Mouse (Mus musculus) kidney, adult 2 months (tissue): ENCODE measurements around the gene Dnah5. TPM values are rescaled to one million over a fixed set of nuclear protein-coding genes. Genes with fewer than 3 reads are reported as not detected.

Experiments
- DNase-seq: peaks from one replicate; pipeline ENCODE4 v3.0.0; 2021
- H3K27ac ChIP-seq: fragments of 200-500 bp; 2 replicates; pipeline ENCODE4 v1.5.1; 2012; ENCODE audit warnings: low read depth, low read length, control low read depth, inconsistent platforms; ENCODE audit not compliant: insufficient read depth
- H3K27me3 ChIP-seq: fragments of 200-500 bp; replicated peaks from 2 replicates; pipeline ENCODE4 v1.6.1; 2012; ENCODE audit warnings: mild to moderate bottlenecking, moderate library complexity, low read length, inconsistent platforms; ENCODE audit not compliant: control insufficient read depth, insufficient read depth
- H3K36me3 ChIP-seq: fragments of 200-500 bp; 2 replicates; pipeline ENCODE4 v1.6.1; 2012; ENCODE audit warnings: mild to moderate bottlenecking, moderate library complexity, low read length, inconsistent platforms; ENCODE audit not compliant: control insufficient read depth, insufficient read depth
- H3K4me1 ChIP-seq: fragments of 200-500 bp; 2 replicates; pipeline ENCODE4 v1.6.1; 2011; ENCODE audit warnings: low read length; ENCODE audit not compliant: control insufficient read depth, insufficient read depth
- H3K4me3 ChIP-seq: fragments of 200-500 bp; 2 replicates; pipeline ENCODE4 v1.5.1; 2011; ENCODE audit warnings: mild to moderate bottlenecking, low read depth, low read length, control low read depth; ENCODE audit not compliant: insufficient read depth
- CTCF ChIP-seq: fragments of 200-500 bp; conservative IDR thresholded peaks from 2 replicates; pipeline ENCODE4 v1.5.1; 2011; ENCODE audit warnings: low read depth, mild to moderate bottlenecking, control low read depth, low read length, moderate library complexity, mixed read lengths; ENCODE audit not compliant: insufficient read depth, insufficient read length
- POLR2A ChIP-seq: fragments of 200-500 bp; IDR thresholded peaks from one replicate; pipeline ENCODE4 v1.6.1; 2011; ENCODE audit warnings: low read depth, low read length, control low read depth
- WGBS: fragments of 180-500 bp; shearing (Covaris S2); methylation state at CpG from one replicate; pipeline ENCODE4 v1.1.7; 2018; 5-methylcytosine and 5-hydroxymethylcytosine counted together
- polyA plus RNA-seq: library from polyadenylated mRNA; depleted of rRNA; stranded (reverse); fragments of >200 nt; gene quantifications from 2 replicates; pipeline ENCODE4 v1.2.3, GENCODE M21; 2012; rRNA removed

The Dnah5 gene
- polyA plus RNA-seq, 1 experiment: 0.08 TPM

DNA sequence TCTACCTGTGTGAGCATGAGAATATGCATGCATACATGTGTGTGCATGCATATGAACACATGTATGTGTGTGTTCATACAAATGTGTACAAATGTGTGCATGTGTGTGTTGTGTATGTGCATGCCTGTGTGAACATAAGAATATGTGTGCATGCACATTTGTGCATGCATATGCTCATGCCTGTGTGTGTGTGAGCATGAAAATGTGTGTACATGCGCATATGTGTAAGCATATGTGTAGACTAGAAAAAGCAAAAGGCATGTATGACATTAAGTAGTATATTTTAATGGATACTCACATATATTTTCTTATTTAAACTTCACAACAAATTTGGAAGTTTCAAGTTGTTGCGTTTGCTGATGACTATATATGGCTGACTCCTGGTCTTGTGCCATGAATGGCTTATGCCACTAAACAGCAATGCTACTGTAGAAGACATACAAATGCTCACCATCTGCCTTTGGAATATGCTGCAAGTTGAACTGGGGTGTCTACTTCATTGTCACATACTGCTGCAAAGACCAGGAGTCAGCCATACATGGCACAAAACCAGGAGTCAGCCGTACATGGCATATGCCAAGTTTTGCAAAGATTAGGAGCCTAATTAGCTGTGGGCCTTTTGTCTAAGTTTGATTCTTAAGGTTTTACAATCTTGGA lies 263.2 kb downstream of the Dnah5 start:
- Histone ChIP-seq H3K27ac (no peak overlapping the region), H3K36me3 (no peaks in the 10 kb centered on the region), H3K4me1 (no peaks in the 10 kb centered on the region), H3K4me3 (no peak overlapping the region), H3K27me3 (no peaks in the 10 kb centered on the region)
- no peak for DNase-seq
- TF ChIP-seq POLR2A: no peak
- no peak for TF ChIP-seq CTCF
- 89% methylated on average over 3 of the region's 3 CpGs for WGBS

DNA sequence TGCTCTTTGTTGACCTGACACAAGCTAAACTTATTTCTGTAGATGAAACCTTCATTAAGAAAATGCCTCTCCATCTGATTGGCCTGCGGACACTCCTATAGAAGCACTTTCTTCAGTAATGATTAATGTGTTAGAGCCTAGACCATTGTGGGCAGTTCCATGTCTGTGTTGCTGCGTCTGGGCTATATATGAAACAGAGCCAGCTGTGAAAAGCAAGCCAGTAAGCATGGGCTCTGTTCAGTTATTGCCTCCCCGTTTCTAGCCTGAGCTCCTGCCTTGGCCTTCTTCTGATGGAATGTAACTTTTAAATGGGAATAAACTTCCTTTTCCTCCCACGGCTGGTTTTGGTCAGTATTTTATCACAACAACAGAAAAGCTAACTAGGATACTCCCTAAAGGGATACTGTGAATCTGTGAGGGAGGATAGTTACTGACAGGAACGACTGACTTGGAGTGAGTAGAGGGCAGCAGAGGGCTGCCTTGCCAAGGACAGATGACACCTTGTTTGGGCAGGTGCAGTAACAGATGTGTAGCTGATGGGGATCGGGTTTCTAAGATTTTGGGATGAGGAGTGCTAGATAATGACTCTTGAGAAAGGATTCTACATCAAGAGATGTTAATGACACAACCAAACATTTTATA lies 270.3 kb downstream of the Dnah5 start:
- Histone ChIP-seq H3K27me3 (no peaks in the 10 kb centered on the region), H3K4me1 (no peaks in the 10 kb centered on the region), H3K27ac (no peak overlapping the region), H3K4me3 (no peak overlapping the region), H3K36me3 (no peaks in the 10 kb centered on the region)
- TF ChIP-seq CTCF (no peak), POLR2A (no peak)
- DNase-seq: no peak
- 27% methylated on average over 6 of the region's 6 CpGs for WGBS

DNA sequence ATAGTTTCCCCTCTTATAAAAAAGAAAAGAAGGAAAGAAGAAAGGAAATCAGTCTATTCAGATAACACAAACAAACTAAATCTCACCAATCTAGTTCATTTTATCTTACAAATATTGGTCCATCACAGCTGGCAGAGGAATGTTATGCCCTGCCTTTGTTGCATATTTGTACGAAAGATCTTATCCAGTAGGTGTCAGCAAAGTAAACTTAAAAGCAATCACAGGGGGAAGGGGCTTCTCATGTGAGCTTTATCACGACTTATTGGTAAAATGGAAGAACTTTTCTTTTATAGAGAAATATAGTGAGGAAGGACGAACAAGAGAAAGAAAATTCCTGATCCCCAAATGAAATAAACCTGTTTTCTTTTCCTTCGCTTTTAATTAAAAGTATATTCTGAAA lies 299.3 kb downstream of the Dnah5 start:
- 53% methylated on average over 4 of the region's 4 CpGs for WGBS
- Histone ChIP-seq H3K4me1 (no peaks in the 10 kb centered on the region), H3K27ac (no peak overlapping the region), H3K36me3 (no peaks in the 10 kb centered on the region), H3K4me3 (no peak overlapping the region), H3K27me3 (no peaks in the 10 kb centered on the region)
- no peak for TF ChIP-seq POLR2A
- no peak for TF ChIP-seq CTCF
- DNase-seq: no peak

DNA sequence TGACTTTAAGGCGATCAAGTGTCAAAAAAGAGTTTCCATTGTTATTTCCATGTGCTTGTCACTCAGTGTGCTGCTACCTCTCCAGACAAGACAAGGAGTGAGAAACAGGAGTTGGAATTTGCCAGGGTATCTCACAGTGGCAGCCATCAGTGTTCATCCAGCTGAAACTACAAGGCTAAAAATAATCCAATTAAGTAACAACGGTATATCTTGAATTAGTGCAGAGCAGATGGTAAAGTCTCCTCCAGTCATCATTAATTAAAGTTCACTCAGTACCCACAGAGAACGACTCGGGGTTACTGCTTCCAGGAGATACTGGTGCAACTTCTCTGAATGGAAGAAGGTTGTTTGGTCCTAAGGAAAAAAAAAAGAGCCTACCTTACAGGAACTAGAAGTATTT lies 311.6 kb downstream of the Dnah5 start:
- Histone ChIP-seq H3K4me1 (no peaks in the 10 kb centered on the region), H3K4me3 (no peak overlapping the region), H3K27ac (no peak overlapping the region), H3K36me3 (no peaks in the 10 kb centered on the region), H3K27me3 (no peaks in the 10 kb centered on the region)
- 38% methylated on average over 4 of the region's 4 CpGs for WGBS
- no peak for DNase-seq
- TF ChIP-seq POLR2A: no peak
- no peak for TF ChIP-seq CTCF

Other genes starting within 250 kb of the Dnah5 start
- gene Trio, start 177.9 kb upstream of the Dnah5 start, polyA plus RNA-seq: 37.2 and 44.5 TPM in 2 replicates